In genomic region chr1:75399755-75400492, GRCm38 (mm10) we compare ENCODE assay signal across 8 mouse cellular contexts. TPM values are rescaled to one million over a fixed set of nuclear protein-coding genes. Genes with fewer than 3 reads are reported as not detected.
DNase-seq lines count a peak whose midpoint lies in the region; ATAC-seq and TF ChIP-seq lines count a peak whose summit lies in the region.

No protein-coding gene starts in this region.

- no peak overlapping the region for H3K9ac ChIP-seq in liver, postnatal 0 days (replicated peaks)

- DNase-seq in left cerebral cortex, adult 2 months (ENCODE audit: extremely low spot score in 1 of 2, low spot score in 2 of 2) = peak in 1 of 2 experiments; percentile 35
- no peak for DNase-seq in left cerebral cortex, postnatal 36 days (ENCODE audit: low spot score in 2 of 2)
- peak; percentile 61 to 81 for DNase-seq in gastrocnemius, postnatal 36 days
- peak; percentile 22 for DNase-seq in hindlimb bud, embryonic 11.5 days (ENCODE audit: extremely low spot score, low read depth, low spot score)
- peak; percentile 53 for DNase-seq in liver, postnatal 0 days
- peak; percentile 67 for DNase-seq in retina, postnatal 7 days (ENCODE audit: low read depth, low spot score)

- no peaks in the 10 kb centered on the region for H3K36me3 ChIP-seq in liver, postnatal 0 days (replicated peaks; ENCODE audit: insufficient read depth, low read length)

- TF ChIP-seq CTCF in left cerebral cortex, adult 2 months (IDR thresholded peaks at IDR 0.05) = no peak
- TF ChIP-seq CTCF in cortical plate, adult 2 months (IDR thresholded peaks at IDR 0.05; ENCODE audit: extremely low read depth, insufficient read depth, low read length) = no peak
- no peak for TF ChIP-seq CTCF in liver, postnatal 0 days (IDR thresholded peaks at IDR 0.05; ENCODE audit: low read depth)

- TF ChIP-seq EP300 in liver, postnatal 0 days (IDR thresholded peaks at IDR 0.05; ENCODE audit: low read depth) = no peak

- H3K9me3 ChIP-seq in liver, postnatal 0 days (ENCODE audit: low read length) = no peaks in the 10 kb centered on the region

- no peak for TF ChIP-seq POLR2A in cortical plate, adult 2 months (IDR thresholded peaks at IDR 0.05; ENCODE audit: extremely low read depth, insufficient read depth, low read length)

- H3K4me3 ChIP-seq in left cerebral cortex, adult 2 months = peak overlapping the region; percentile 7; the same call in 1 of the 2 replicates
- no peak overlapping the region for H3K4me3 ChIP-seq in cortical plate, adult 2 months (ENCODE audit: insufficient read depth, low read length)
- no peak overlapping the region for H3K4me3 ChIP-seq in liver, postnatal 0 days (ENCODE audit: low read depth, low read length)

- H3K4me1 ChIP-seq in cortical plate, adult 2 months (ENCODE audit: control insufficient read depth, insufficient read depth, low read length) = peaks cover 3% of the 10 kb centered on the region; the same call in 1 of the 2 replicates
- peaks cover 5% of the 10 kb centered on the region for H3K4me1 ChIP-seq in liver, postnatal 0 days (ENCODE audit: insufficient read depth)

- intact Hi-C loops in left cerebral cortex, adult 2 months (cut with DNase I) = no loop called here
- intact Hi-C loops in left cerebral cortex, postnatal 36 days (cut with DNase I) = no loop called here
- intact Hi-C loops in gastrocnemius, postnatal 36 days (cut with DNase I) = no loop called here

- H3K4me2 ChIP-seq in liver, postnatal 0 days (ENCODE audit: low read depth, low read length) = peak overlapping the region; percentile 45

- ATAC-seq in liver, postnatal 0 days = peak; percentile 68
- ATAC-seq in activated CD4-positive, CD25-positive, alpha-beta regulatory T cell, adult 4 months = no peak

- 15% methylated on average over 15 of the region's 15 CpGs for WGBS in liver, postnatal 0 days (ENCODE audit: insufficient replicate concordance)

- H3K27me3 ChIP-seq in liver, postnatal 0 days (ENCODE audit: insufficient read depth, low read length) = no peaks in the 10 kb centered on the region

- H3K27ac ChIP-seq in left cerebral cortex, adult 2 months = peak overlapping the region; percentile 36; the same call in 1 of the 2 replicates
- peak overlapping the region; percentile 28; the same call in 1 of the 2 replicates for H3K27ac ChIP-seq in cortical plate, adult 2 months (ENCODE audit: insufficient read depth, low read length)
- 0 out of 2 replicates have a peak overlapping the region, but pooled peaks have one; percentile 12 for H3K27ac ChIP-seq in liver, postnatal 0 days (ENCODE audit: low read depth)

RNA-seq across cellular contexts. Expression of gene Speg, which starts 24.8 kb away (rescaled TPM):
- total RNA-seq in left cerebral cortex, adult 2 months (2021) = 100 to 1,000 TPM; 199 to 215 TPM
- total RNA-seq in left cerebral cortex, postnatal 36 days (2021) = 100 to 1,000 TPM; 173 to 212 TPM
- 164 and 170 TPM in 2 replicates for polyA plus RNA-seq in cortical plate, adult 2 months (2012; rRNA removed)
- total RNA-seq in gastrocnemius, postnatal 36 days (2021) = 100 to 1,000 TPM; 229 to 230 TPM
- polyA plus RNA-seq in liver, postnatal 0 days (2015; fragmentation: Nextera tagmentation; extraction: Ambion mirVana) = 3.4 and 3.5 TPM in 2 replicates
- polyA plus RNA-seq in activated CD4-positive, CD25-positive, alpha-beta regulatory T cell, adult 4 months (2017; shearing (Covaris generic)) = not detected

RNA-seq across cellular contexts. Expression of gene Gmppa, which starts 35.8 kb away (rescaled TPM):
- total RNA-seq in left cerebral cortex, adult 2 months (2021) = 10 to 100 TPM; 65.0 to 69.4 TPM
- 10 to 100 TPM; 50.0 to 59.0 TPM for total RNA-seq in left cerebral cortex, postnatal 36 days (2021)
- 103 and 104 TPM in 2 replicates for polyA plus RNA-seq in cortical plate, adult 2 months (2012; rRNA removed)
- total RNA-seq in gastrocnemius, postnatal 36 days (2021) = 10 to 100 TPM; 35.4 to 35.5 TPM
- 21.0 and 22.0 TPM in 2 replicates for polyA plus RNA-seq in liver, postnatal 0 days (2015; fragmentation: Nextera tagmentation; extraction: Ambion mirVana)
- 10 to 100 TPM; 43.8 to 51.5 TPM for polyA plus RNA-seq in activated CD4-positive, CD25-positive, alpha-beta regulatory T cell, adult 4 months (2017; shearing (Covaris generic))

RNA-seq across cellular contexts. Expression of gene Des, which starts 39.8 kb away (rescaled TPM):
- 1 to 10 TPM in 1 of 2 experiments, under 1 TPM in 1; 0.77 to 1.7 TPM for total RNA-seq in left cerebral cortex, adult 2 months (2021)
- 1 to 10 TPM in 1 of 2 experiments, under 1 TPM in 1; 0.84 to 1.5 TPM for total RNA-seq in left cerebral cortex, postnatal 36 days (2021)
- 3.0 and 3.2 TPM in 2 replicates for polyA plus RNA-seq in cortical plate, adult 2 months (2012; rRNA removed)
- total RNA-seq in gastrocnemius, postnatal 36 days (2021) = 1,000 to 10,000 TPM; 1,843 to 1,948 TPM
- polyA plus RNA-seq in liver, postnatal 0 days (2015; fragmentation: Nextera tagmentation; extraction: Ambion mirVana) = 4.0 and 14.2 TPM in 2 replicates
- polyA plus RNA-seq in activated CD4-positive, CD25-positive, alpha-beta regulatory T cell, adult 4 months (2017; shearing (Covaris generic)) = not detected

RNA-seq across cellular contexts. Expression of gene Asic4, which starts 50.3 kb away (rescaled TPM):
- total RNA-seq in left cerebral cortex, adult 2 months (2021) = 10 to 100 TPM in 1 of 2 experiments, 1 to 10 TPM in 1; 8.7 to 13.2 TPM
- 10 to 100 TPM; 13.2 to 15.7 TPM for total RNA-seq in left cerebral cortex, postnatal 36 days (2021)
- 4.6 and 8.3 TPM in 2 replicates for polyA plus RNA-seq in cortical plate, adult 2 months (2012; rRNA removed)
- not detected for total RNA-seq in gastrocnemius, postnatal 36 days (2021)
- not detected in 2 replicates for polyA plus RNA-seq in liver, postnatal 0 days (2015; fragmentation: Nextera tagmentation; extraction: Ambion mirVana)
- polyA plus RNA-seq in activated CD4-positive, CD25-positive, alpha-beta regulatory T cell, adult 4 months (2017; shearing (Covaris generic)) = not detected

Comparison
In these comparisons a context has a peak if more than half of its experiments do, and no peak if none do; other contexts are left out.
1. DNase-seq: peak in gastrocnemius, postnatal 36 days (2 of 2), hindlimb bud, embryonic 11.5 days (single experiment), liver, postnatal 0 days (single experiment) and retina, postnatal 7 days (single experiment); none in left cerebral cortex, postnatal 36 days (0 of 2).
2. RNA of gene Des, which starts 39.8 kb away (total RNA-seq): 1,843 to 1,948 TPM in gastrocnemius, postnatal 36 days; 0.77 to 1.7 TPM in left cerebral cortex, adult 2 months and 0.84 to 1.5 TPM in left cerebral cortex, postnatal 36 days; every median in the first group is over 100 times any median in the second.
3. Peak in every context shown above with its lines, with median percentiles within 50 percentile points of each other: H3K27ac ChIP-seq.